1 mouse cellular context compared by ENCODE assay signal in the genomic region with DNA sequence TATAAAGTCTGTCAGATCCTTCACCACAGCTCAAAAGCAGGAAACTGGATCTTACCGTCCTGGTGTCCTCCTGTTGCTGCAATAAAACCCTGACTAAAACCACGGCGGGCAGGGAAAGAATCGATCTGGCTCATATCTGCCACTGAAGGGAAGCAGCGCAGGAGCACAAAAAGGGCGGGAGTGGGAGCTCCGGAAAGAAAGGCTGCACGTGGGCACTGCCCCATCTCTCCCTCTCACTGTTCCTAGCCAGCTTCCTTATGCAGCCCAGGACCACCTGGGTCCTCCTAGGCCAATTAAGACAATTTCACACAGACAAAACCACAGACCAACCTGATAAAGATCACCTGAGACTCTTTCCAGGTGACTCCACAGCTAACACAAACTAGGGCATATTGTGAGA.
TF ChIP-seq lines count a peak whose summit lies in the region.

No protein-coding gene starts in this region.

TF ChIP-seq in MEL, 35 proteins besides CTCF, POLR2A, EP300 and RAD21:
- peak; percentile 26; the same call in 1 of the 2 replicates for TF ChIP-seq USF1 (IDR thresholded peaks at IDR 0.05; ENCODE audit: low read depth, low read length)
- TF ChIP-seq E2F4 (IDR thresholded peaks at IDR 0.05; ENCODE audit: borderline replicate concordance, low read depth, low read length) = peak; percentile 57; the same call in 1 of the 2 replicates
- TF ChIP-seq GATA1 (IDR thresholded peaks at IDR 0.05; ENCODE audit: low read depth, low read length) = no peak
- TF ChIP-seq MXI1 (IDR thresholded peaks at IDR 0.05; ENCODE audit: low read depth, low read length) = peak; percentile 75
- TF ChIP-seq SMC3 (IDR thresholded peaks at IDR 0.05; ENCODE audit: low read depth, low read length) = no peak
- 0 out of 2 replicates have a peak, but pooled peaks have one; percentile 24 for TF ChIP-seq ETS1 (IDR thresholded peaks at IDR 0.05; ENCODE audit: low read depth, low read length)
- TF ChIP-seq TAL1 (IDR thresholded peaks at IDR 0.05; ENCODE audit: low read length) = no peak
- TF ChIP-seq KAT2A (conservative IDR thresholded peaks at IDR 0.05; ENCODE audit: low read depth, low read length) = no peak
- TF ChIP-seq MAX (IDR thresholded peaks at IDR 0.05; ENCODE audit: low read length) = peak; percentile 89
- peak; percentile 53; the same call in 1 of the 2 replicates for TF ChIP-seq MYC (IDR thresholded peaks at IDR 0.05; ENCODE audit: low read depth, low read length)
